ENCODE assay signal across 25 mouse cellular contexts in genomic region chr11:112278566-112278965, GRCm38 (mm10).
"Had no signal": no experiment of that assay in that cellular context is flagged by ENCODE, and none has a peak within 500 bp of the region (broad histone marks: within the 10 kb centered on the region; RNA-seq: fewer than 3 reads in every experiment).

No protein-coding gene starts in this region.

- H3K4me2 ChIP-seq: heart, embryonic 11.5 days; heart, embryonic 13.5 days; heart, embryonic 15.5 days; hindbrain, embryonic 13.5 days; hindbrain, embryonic 15.5 days; kidney, embryonic 15.5 days; limb, embryonic 13.5 days; limb, embryonic 15.5 days had no signal

- H3K4me3 ChIP-seq: heart, adult 2 months; heart, embryonic 13.5 days; heart, embryonic 15.5 days; hindbrain, embryonic 13.5 days; hindbrain, embryonic 15.5 days; kidney, embryonic 15.5 days; limb, embryonic 13.5 days; limb, embryonic 15.5 days had no signal

- H3K9ac ChIP-seq: heart, embryonic 13.5 days; heart, embryonic 15.5 days; hindbrain, embryonic 13.5 days; hindbrain, embryonic 15.5 days; kidney, embryonic 15.5 days; limb, embryonic 13.5 days; limb, embryonic 15.5 days had no signal

- H3K27ac ChIP-seq: heart, adult 2 months; heart, embryonic 13.5 days; heart, embryonic 15.5 days; hindbrain, embryonic 13.5 days; hindbrain, embryonic 15.5 days; hindbrain, postnatal 0 days; kidney, embryonic 15.5 days; kidney, postnatal 0 days; limb, embryonic 13.5 days; limb, embryonic 15.5 days had no signal

- H3K4me1 ChIP-seq: heart, embryonic 13.5 days; heart, embryonic 15.5 days; hindbrain, embryonic 13.5 days; hindbrain, embryonic 15.5 days; kidney, embryonic 15.5 days; limb, embryonic 15.5 days had no signal

- DNase-seq: gastrocnemius, postnatal 14 days; gastrocnemius, postnatal 36 days; heart, adult 11 months; heart, adult 2 months; heart, postnatal 14 days; heart, postnatal 36 days; kidney, adult 11 months; kidney, adult 2 months; kidney, adult 9 months; kidney, postnatal 14 days; kidney, postnatal 36 days; layer of hippocampus, adult 9-11 months; layer of hippocampus, postnatal 36 days; left cerebral cortex, postnatal 4 days had no signal

- H3K9me3 ChIP-seq: heart, embryonic 13.5 days; heart, embryonic 15.5 days; hindbrain, embryonic 13.5 days; kidney, embryonic 15.5 days; limb, embryonic 13.5 days; limb, embryonic 15.5 days had no signal

- H3K27me3 ChIP-seq: heart, embryonic 13.5 days; heart, embryonic 15.5 days; hindbrain, embryonic 13.5 days; hindbrain, embryonic 15.5 days; kidney, embryonic 15.5 days; limb, embryonic 13.5 days; limb, embryonic 15.5 days had no signal

- H3K36me3 ChIP-seq: heart, embryonic 13.5 days; heart, embryonic 15.5 days; hindbrain, embryonic 13.5 days; hindbrain, embryonic 15.5 days; kidney, embryonic 15.5 days; limb, embryonic 13.5 days; limb, embryonic 15.5 days had no signal

- ATAC-seq: hindbrain, postnatal 0 days; intestine, embryonic 16.5 days had no signal
